10 mouse cellular contexts compared by ENCODE assay signal in the genomic region with DNA sequence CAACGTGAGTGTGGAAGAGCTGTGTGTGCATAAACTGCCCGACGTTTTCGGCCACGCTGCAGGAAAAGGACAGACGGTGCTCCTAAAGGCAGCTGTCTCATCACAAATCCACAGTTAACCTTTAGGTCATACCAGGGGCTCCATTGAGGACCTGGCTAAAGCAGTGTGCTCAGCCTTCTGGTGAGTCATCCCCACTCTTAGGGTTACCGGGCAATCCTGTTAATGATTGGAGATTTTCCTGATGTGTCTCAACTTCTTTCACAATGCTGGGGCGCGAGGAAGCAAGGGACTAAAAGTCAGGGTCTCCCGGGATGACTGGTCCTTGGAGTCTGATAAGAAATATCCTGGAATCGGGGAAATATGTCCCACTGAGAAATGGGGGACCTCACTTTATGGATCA. TPM values are rescaled to one million over a fixed set of nuclear protein-coding genes. Genes with fewer than 3 reads are reported as not detected.
DNase-seq lines count a peak whose midpoint lies in the region; ATAC-seq and TF ChIP-seq lines count a peak whose summit lies in the region.
"Had no signal": no experiment of that assay in that cellular context is flagged by ENCODE, and none has a peak within 500 bp of the region (broad histone marks: within the 10 kb centered on the region; RNA-seq: fewer than 3 reads in every experiment).

No protein-coding gene starts in this region.

- no peaks in the 10 kb centered on the region for H3K4me1 ChIP-seq in limb, embryonic 11.5 days (ENCODE audit: control insufficient read depth, insufficient read depth, low read length)
- H3K4me1 ChIP-seq in limb, embryonic 10.5 days = 0 out of 2 replicates have a peak, but pooled peaks cover 3% of the 10 kb centered on the region
- H3K4me1 ChIP-seq in kidney, embryonic 15.5 days = peaks cover 12% of the 10 kb centered on the region
- no peaks in the 10 kb centered on the region for H3K4me1 ChIP-seq in liver, postnatal 0 days (ENCODE audit: insufficient read depth)

- no peaks in the 10 kb centered on the region for H3K9me3 ChIP-seq in limb, embryonic 11.5 days (ENCODE audit: control insufficient read depth, low read length)
- H3K9me3 ChIP-seq in limb, embryonic 10.5 days (replicated peaks) = no peaks in the 10 kb centered on the region
- no peaks in the 10 kb centered on the region for H3K9me3 ChIP-seq in kidney, embryonic 15.5 days (replicated peaks)
- H3K9me3 ChIP-seq in liver, postnatal 0 days (ENCODE audit: low read length) = no peaks in the 10 kb centered on the region

- no peak overlapping the region for H3K9ac ChIP-seq in limb, embryonic 11.5 days (ENCODE audit: low read length)
- peak overlapping the region; percentile 36; the same call in 1 of the 2 replicates for H3K9ac ChIP-seq in kidney, embryonic 15.5 days
- peak overlapping the region; percentile 51 for H3K9ac ChIP-seq in liver, postnatal 0 days (replicated peaks)

- H3K36me3 ChIP-seq in limb, embryonic 11.5 days (ENCODE audit: control insufficient read depth, insufficient read depth, low read length) = no peaks in the 10 kb centered on the region
- no peaks in the 10 kb centered on the region for H3K36me3 ChIP-seq in limb, embryonic 10.5 days
- no peaks in the 10 kb centered on the region for H3K36me3 ChIP-seq in kidney, embryonic 15.5 days
- H3K36me3 ChIP-seq in liver, postnatal 0 days (replicated peaks; ENCODE audit: insufficient read depth, low read length) = no peaks in the 10 kb centered on the region

- ATAC-seq in limb, embryonic 11.5 days (ENCODE audit: insufficient number of reproducible peaks, low FRiP score, low TSS enrichment, low read depth) = no peak
- ATAC-seq in kidney, embryonic 15.5 days (replicated peaks; ENCODE audit: low FRiP score) = peak; percentile 36; the same call in 1 of the 2 replicates
- ATAC-seq in liver, postnatal 0 days = peak; percentile 90
- ATAC-seq in CD4-positive, CD25-positive, alpha-beta regulatory T cell, adult 4 months = no peak

- H3K4me2 ChIP-seq in limb, embryonic 11.5 days (ENCODE audit: low read depth, severe bottlenecking) = 0 out of 2 replicates have a peak overlapping the region, but pooled peaks have one; percentile 21
- H3K4me2 ChIP-seq in kidney, embryonic 15.5 days = peak overlapping the region; percentile 54
- peak overlapping the region; percentile 66 for H3K4me2 ChIP-seq in liver, postnatal 0 days (ENCODE audit: low read depth, low read length)

- no peak for TF ChIP-seq EP300 in liver, postnatal 0 days (IDR thresholded peaks at IDR 0.05; ENCODE audit: low read depth)

- DNase-seq in adrenal gland, adult 2 months = peak; percentile 41
- no peak for DNase-seq in adrenal gland, postnatal 25 days
- DNase-seq in limb, embryonic 11.5 days (ENCODE audit: low spot score) = no peak
- no peak for DNase-seq in limb, embryonic 10.5 days (ENCODE audit: low spot score)
- no peak for DNase-seq in liver, postnatal 0 days
- DNase-seq in thymus, postnatal 4 days = no peak

- no peak overlapping the region for H3K27ac ChIP-seq in limb, embryonic 11.5 days (replicated peaks; ENCODE audit: low read depth, low read length)
- no peak overlapping the region for H3K27ac ChIP-seq in limb, embryonic 10.5 days
- 0 out of 2 replicates have a peak overlapping the region, but pooled peaks have one; percentile 32 for H3K27ac ChIP-seq in kidney, embryonic 15.5 days
- no peak overlapping the region for H3K27ac ChIP-seq in liver, postnatal 0 days (ENCODE audit: low read depth)
- H3K27ac ChIP-seq: heart, adult 2 months; macrophage had no signal

- H3K4me3 ChIP-seq in limb, embryonic 11.5 days (ENCODE audit: low read depth, low read length) = no peak overlapping the region
- H3K4me3 ChIP-seq in limb, embryonic 10.5 days = no peak overlapping the region
- no peak overlapping the region; the same call in 1 of the 2 replicates for H3K4me3 ChIP-seq in kidney, embryonic 15.5 days (replicated peaks)
- peak overlapping the region; percentile 27; the same call in 1 of the 2 replicates for H3K4me3 ChIP-seq in liver, postnatal 0 days (ENCODE audit: low read depth, low read length)
- H3K4me3 ChIP-seq: heart, adult 2 months had no signal

- no peaks in the 10 kb centered on the region for H3K27me3 ChIP-seq in limb, embryonic 11.5 days (ENCODE audit: control insufficient read depth, insufficient read depth, low read length)
- H3K27me3 ChIP-seq in limb, embryonic 10.5 days (ENCODE audit: low read depth, poor library complexity, severe bottlenecking) = no peaks in the 10 kb centered on the region
- no peaks in the 10 kb centered on the region for H3K27me3 ChIP-seq in kidney, embryonic 15.5 days
- H3K27me3 ChIP-seq in liver, postnatal 0 days (ENCODE audit: insufficient read depth, low read length) = no peaks in the 10 kb centered on the region

- TF ChIP-seq CTCF in liver, postnatal 0 days (IDR thresholded peaks at IDR 0.05; ENCODE audit: low read depth) = no peak

- WGBS in limb, embryonic 11.5 days = 80% methylated on average over 11 of the region's 11 CpGs
- WGBS in limb, embryonic 10.5 days = 78% methylated on average over 11 of the region's 11 CpGs
- WGBS in kidney, embryonic 15.5 days = 65% methylated on average over 11 of the region's 11 CpGs
- 58% methylated on average over 11 of the region's 11 CpGs for WGBS in liver, postnatal 0 days (ENCODE audit: insufficient replicate concordance)

RNA-seq across cellular contexts. Expression of gene Pigz, which starts 15.9 kb away (rescaled TPM):
- 1 to 10 TPM in 1 of 2 experiments, under 1 TPM in 1; 0.35 to 1.3 TPM for total RNA-seq in adrenal gland, adult 2 months (2021)
- 0.71 and 1.3 TPM in 2 replicates for polyA plus RNA-seq in adrenal gland, adult 2 months (2012; rRNA removed)
- not detected in 2 replicates for total RNA-seq in adrenal gland, postnatal 25 days (2021)
- 0.25 and 0.67 TPM in 2 replicates for polyA plus RNA-seq in limb, embryonic 11.5 days (2014; fragmentation: Nextera tagmentation; extraction: Ambion mirVana)
- polyA plus RNA-seq in limb, embryonic 10.5 days (2016; fragmentation: Nextera tagmentation; extraction: Ambion mirVana) = 1.0 and 1.2 TPM in 2 replicates
- 0.62 and 0.86 TPM in 2 replicates for polyA plus RNA-seq in kidney, embryonic 15.5 days (2015; fragmentation: Nextera tagmentation; extraction: Ambion mirVana)
- polyA plus RNA-seq in liver, postnatal 0 days (2015; fragmentation: Nextera tagmentation; extraction: Ambion mirVana) = 0.18 and 0.47 TPM in 2 replicates
- polyA plus RNA-seq in CD4-positive, CD25-positive, alpha-beta regulatory T cell, adult 4 months (2017; shearing (Covaris generic)) = under 1 TPM; 0.65 to 0.67 TPM

RNA-seq across cellular contexts. Expression of gene 0610012G03Rik, which starts 30.5 kb away (rescaled TPM):
- 10 to 100 TPM; 40.5 to 47.4 TPM for total RNA-seq in adrenal gland, adult 2 months (2021)
- 143 and 164 TPM in 2 replicates for polyA plus RNA-seq in adrenal gland, adult 2 months (2012; rRNA removed)
- total RNA-seq in adrenal gland, postnatal 25 days (2021) = 38.6 and 41.3 TPM in 2 replicates
- polyA plus RNA-seq in limb, embryonic 11.5 days (2014; fragmentation: Nextera tagmentation; extraction: Ambion mirVana) = 81.6 and 88.9 TPM in 2 replicates
- 84.2 and 87.2 TPM in 2 replicates for polyA plus RNA-seq in limb, embryonic 10.5 days (2016; fragmentation: Nextera tagmentation; extraction: Ambion mirVana)
- 89.6 and 93.8 TPM in 2 replicates for polyA plus RNA-seq in kidney, embryonic 15.5 days (2015; fragmentation: Nextera tagmentation; extraction: Ambion mirVana)
- polyA plus RNA-seq in liver, postnatal 0 days (2015; fragmentation: Nextera tagmentation; extraction: Ambion mirVana) = 58.1 and 58.4 TPM in 2 replicates
- polyA plus RNA-seq in CD4-positive, CD25-positive, alpha-beta regulatory T cell, adult 4 months (2017; shearing (Covaris generic)) = 1 to 10 TPM; 1.3 to 2.6 TPM

RNA-seq across cellular contexts. Expression of gene Ncbp2, which starts 30.5 kb away (rescaled TPM):
- 10 to 100 TPM; 45.1 to 54.0 TPM for total RNA-seq in adrenal gland, adult 2 months (2021)
- polyA plus RNA-seq in adrenal gland, adult 2 months (2012; rRNA removed) = 2.3 and 6.0 TPM in 2 replicates
- 58.4 and 69.3 TPM in 2 replicates for total RNA-seq in adrenal gland, postnatal 25 days (2021)
- 160 and 161 TPM in 2 replicates for polyA plus RNA-seq in limb, embryonic 11.5 days (2014; fragmentation: Nextera tagmentation; extraction: Ambion mirVana)
- polyA plus RNA-seq in limb, embryonic 10.5 days (2016; fragmentation: Nextera tagmentation; extraction: Ambion mirVana) = 143 and 147 TPM in 2 replicates
- polyA plus RNA-seq in kidney, embryonic 15.5 days (2015; fragmentation: Nextera tagmentation; extraction: Ambion mirVana) = 110 and 121 TPM in 2 replicates
- polyA plus RNA-seq in liver, postnatal 0 days (2015; fragmentation: Nextera tagmentation; extraction: Ambion mirVana) = 20.4 and 21.4 TPM in 2 replicates
- 10 to 100 TPM; 35.0 to 38.4 TPM for polyA plus RNA-seq in CD4-positive, CD25-positive, alpha-beta regulatory T cell, adult 4 months (2017; shearing (Covaris generic))

RNA-seq across cellular contexts. Expression of gene Meltf, which starts 39.2 kb away (rescaled TPM):
- total RNA-seq in adrenal gland, adult 2 months (2021) = not detected
- polyA plus RNA-seq in adrenal gland, adult 2 months (2012; rRNA removed) = 0.02 and 0.04 TPM in 2 replicates
- not detected in 2 replicates for total RNA-seq in adrenal gland, postnatal 25 days (2021)
- 0.17 and 0.23 TPM in 2 replicates for polyA plus RNA-seq in limb, embryonic 11.5 days (2014; fragmentation: Nextera tagmentation; extraction: Ambion mirVana)
- polyA plus RNA-seq in limb, embryonic 10.5 days (2016; fragmentation: Nextera tagmentation; extraction: Ambion mirVana) = 0.06 and 0.18 TPM in 2 replicates
- polyA plus RNA-seq in kidney, embryonic 15.5 days (2015; fragmentation: Nextera tagmentation; extraction: Ambion mirVana) = 0.39 and 0.40 TPM in 2 replicates
- polyA plus RNA-seq in liver, postnatal 0 days (2015; fragmentation: Nextera tagmentation; extraction: Ambion mirVana) = 0.12 and 0.14 TPM in 2 replicates
- polyA plus RNA-seq in CD4-positive, CD25-positive, alpha-beta regulatory T cell, adult 4 months (2017; shearing (Covaris generic)) = not detected
- total RNA-seq: heart, adult 2 months had no signal
- polyA plus RNA-seq: macrophage had no signal

Comparison
In these comparisons a context has a peak if more than half of its experiments do, and no peak if none do; other contexts are left out.
1. ATAC-seq: peak in kidney, embryonic 15.5 days (single experiment) and liver, postnatal 0 days (single experiment); none in limb, embryonic 11.5 days (single experiment) and CD4-positive, CD25-positive, alpha-beta regulatory T cell, adult 4 months (single experiment).
2. RNA of gene 0610012G03Rik, which starts 30.5 kb away (polyA plus RNA-seq): 143 to 164 TPM in adrenal gland, adult 2 months, 89.6 to 93.8 TPM in kidney, embryonic 15.5 days, 81.6 to 88.9 TPM in limb, embryonic 11.5 days, 84.2 to 87.2 TPM in limb, embryonic 10.5 days and 58.1 to 58.4 TPM in liver, postnatal 0 days; 1.3 to 2.6 TPM in CD4-positive, CD25-positive, alpha-beta regulatory T cell, adult 4 months; every median in the first group is over 10 times any median in the second.
3. Peak in every context shown above with its lines, with median percentiles within 50 percentile points of each other: H3K4me2 ChIP-seq.